Mouse (Mus musculus) hindbrain, postnatal 0 days (tissue): ENCODE data around the gene Ino80e. TPM values are rescaled to one million over a fixed set of nuclear protein-coding genes. Genes with fewer than 3 reads are reported as not detected.

Experiments used
- ATAC-seq: fragments of 200-750 bp; cut with Nextera tagmentation; 2 replicates; pipeline ENCODE4 v1.8.0; 2017; ENCODE audit warnings: mild to moderate bottlenecking, moderate TSS enrichment, moderate library complexity
- DNase-seq: peaks from one replicate; pipeline ENCODE4 v3.0.0-alpha.2; 2015; ENCODE audit warnings: low spot score
- H3K27ac ChIP-seq: fragments of 300-500 bp; sonication (generic); 2 replicates; pipeline ENCODE4 v1.5.1; 2014; ENCODE audit warnings: mild to moderate bottlenecking
- H3K27me3 ChIP-seq: fragments of 300-500 bp; sonication (generic); 2 replicates; pipeline ENCODE4 v1.6.1; 2014; ENCODE audit warnings: low read length, mixed read lengths; ENCODE audit not compliant: insufficient read depth
- H3K36me3 ChIP-seq: fragments of 300-500 bp; sonication (generic); 2 replicates; pipeline ENCODE4 v1.6.1; 2014; ENCODE audit warnings: low read length, mixed read lengths; ENCODE audit not compliant: insufficient read depth
- H3K4me1 ChIP-seq: fragments of 300-500 bp; sonication (generic); 2 replicates; pipeline ENCODE4 v1.6.1; 2014; ENCODE audit warnings: antibody characterized with exemption, low read length, mixed read lengths; ENCODE audit not compliant: insufficient read depth
- H3K4me2 ChIP-seq: fragments of 300-500 bp; sonication (generic); 2 replicates; pipeline ENCODE4 v1.6.1; 2014; ENCODE audit warnings: low read depth, mild to moderate bottlenecking, low read length, moderate library complexity, mixed read lengths
- H3K4me3 ChIP-seq: fragments of 300-500 bp; sonication (generic); 2 replicates; pipeline ENCODE4 v1.5.1; 2014; ENCODE audit warnings: low read length
- H3K9ac ChIP-seq: fragments of 300-500 bp; sonication (generic); replicated peaks from 2 replicates; pipeline ENCODE4 v1.6.1; 2014; ENCODE audit warnings: mild to moderate bottlenecking, low read length, moderate library complexity, mixed read lengths
- H3K9me3 ChIP-seq: fragments of 300-500 bp; sonication (generic); 2 replicates; pipeline ENCODE4 v1.6.1; 2016; ENCODE audit warnings: low read length, mixed read lengths
- CTCF ChIP-seq: IDR thresholded peaks from 2 replicates; pipeline ENCODE4 v1.5.1; 2016; ENCODE audit warnings: antibody characterized with exemption, control low read depth, low read depth
- WGBS: fragments of 180-500 bp; shearing (Covaris S2); extraction: QIAGEN DNeasy Blood & Tissue Kit; methylation state at CpG from one replicate; pipeline ENCODE4 v1.1.7; 2014; 5-methylcytosine and 5-hydroxymethylcytosine counted together
- polyA plus RNA-seq: library from polyadenylated mRNA; unstranded; fragments of >200 nt; fragmentation: Nextera tagmentation; extraction: Ambion mirVana; gene quantifications from 2 replicates; pipeline ENCODE4 v1.2.1, GENCODE M21; 2015
- total RNA-seq: library from RNA; depleted of rRNA; stranded (reverse); fragments of >200 nt; gene quantifications from 2 replicates; pipeline ENCODE4 v1.2.3, GENCODE M21; 2014; rRNA removed

The Ino80e gene
- total and polyA plus RNA-seq, 2 experiments from 2014 or later = 66.9 to 85.5 TPM

DNA sequence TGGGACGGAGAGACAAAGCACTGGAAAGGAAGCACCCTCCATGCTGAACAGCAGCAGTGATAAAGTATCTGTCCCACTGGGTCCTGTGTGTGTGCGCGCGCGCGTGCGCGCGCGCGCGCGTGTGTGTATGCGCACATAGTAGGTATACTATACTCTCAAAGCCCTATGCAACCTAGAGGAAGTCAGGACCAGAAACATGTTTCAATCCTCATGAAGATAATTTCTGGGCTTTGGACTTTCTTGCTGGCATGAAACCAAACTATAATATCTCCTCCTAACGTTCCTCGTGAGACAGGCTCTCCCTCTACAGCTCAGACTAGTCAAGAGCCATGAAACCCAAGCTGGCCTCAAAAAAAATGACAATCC, 61.1 kb downstream of the Ino80e start:
- Histone ChIP-seq H3K4me3 (no peak overlapping the region), H3K36me3 (peaks cover 13% of the 10 kb centered on the region), H3K4me1 (peaks cover 5% of the 10 kb centered on the region), H3K27ac (no peak overlapping the region), H3K9me3 (no peaks in the 10 kb centered on the region), H3K9ac (no peak overlapping the region; the same call in 1 of the 2 replicates), H3K4me2 (no peak overlapping the region), H3K27me3 (no peaks in the 10 kb centered on the region)
- ATAC-seq (no peak), DNase-seq (no peak)
- TF ChIP-seq CTCF = no peak
- WGBS = 98% methylated on average over 16 of the region's 16 CpGs

Other genes starting within 250 kb of the Ino80e start
Only the 30 nearest of the 31 such genes appear.
- 35.1 and 36.3 TPM in 2 replicates for gene Sgf29, start 213.1 kb downstream of the Ino80e start, total RNA-seq
- 47.0 and 49.9 TPM in 2 replicates for gene Sgf29, start 213.1 kb downstream of the Ino80e start, polyA plus RNA-seq
- gene Sult1a1, start 185.9 kb downstream of the Ino80e start, total RNA-seq = 22.1 and 34.8 TPM in 2 replicates
- gene Sult1a1, start 185.9 kb downstream of the Ino80e start, polyA plus RNA-seq = 19.4 and 22.4 TPM in 2 replicates
- gene Bola2, start 167.0 kb downstream of the Ino80e start, total RNA-seq = 67.1 and 122 TPM in 2 replicates
- 164 and 172 TPM in 2 replicates for gene Bola2, start 167.0 kb downstream of the Ino80e start, polyA plus RNA-seq
- gene Slx1b, start 166.6 kb downstream of the Ino80e start, total RNA-seq = 17.0 and 17.6 TPM in 2 replicates
- gene Slx1b, start 166.6 kb downstream of the Ino80e start, polyA plus RNA-seq = 8.6 and 9.3 TPM in 2 replicates
- 113 and 150 TPM in 2 replicates for gene Coro1a, start 154.6 kb downstream of the Ino80e start, total RNA-seq
- gene Coro1a, start 154.6 kb downstream of the Ino80e start, polyA plus RNA-seq = 88.1 and 93.7 TPM in 2 replicates
- 109 and 132 TPM in 2 replicates for gene Mapk3, start 102.8 kb downstream of the Ino80e start, total RNA-seq
- 99.9 and 107 TPM in 2 replicates for gene Mapk3, start 102.8 kb downstream of the Ino80e start, polyA plus RNA-seq
- 0.43 and 3.4 TPM in 2 replicates for gene Gdpd3, start 96.0 kb downstream of the Ino80e start, total RNA-seq
- 0.92 and 0.99 TPM in 2 replicates for gene Gdpd3, start 96.0 kb downstream of the Ino80e start, polyA plus RNA-seq
- gene Ypel3, start 85.4 kb downstream of the Ino80e start, total RNA-seq = 163 and 240 TPM in 2 replicates
- gene Ypel3, start 85.4 kb downstream of the Ino80e start, polyA plus RNA-seq = 239 and 242 TPM in 2 replicates
- gene Tbx6, start 80.9 kb downstream of the Ino80e start, total RNA-seq = 0.16 and 2.1 TPM in 2 replicates
- 0.26 and 0.29 TPM in 2 replicates for gene Tbx6, start 80.9 kb downstream of the Ino80e start, polyA plus RNA-seq
- gene Ppp4c, start 69.9 kb downstream of the Ino80e start, total RNA-seq = 126 and 199 TPM in 2 replicates
- 142 and 143 TPM in 2 replicates for gene Ppp4c, start 69.9 kb downstream of the Ino80e start, polyA plus RNA-seq
- 40.1 and 44.8 TPM in 2 replicates for gene Fam57b, start 64.7 kb downstream of the Ino80e start, total RNA-seq
- gene Fam57b, start 64.7 kb downstream of the Ino80e start, polyA plus RNA-seq = 40.7 and 44.3 TPM in 2 replicates
- gene 4930451I11Rik, start 30.7 kb downstream of the Ino80e start, total RNA-seq = not detected in 2 replicates
- 0.54 TPM in 1 of 2 replicates, not detected in the other for gene 4930451I11Rik, start 30.7 kb downstream of the Ino80e start, polyA plus RNA-seq
- 40.5 and 57.3 TPM in 2 replicates for gene Doc2a, start 15.0 kb downstream of the Ino80e start, total RNA-seq
- gene Doc2a, start 15.0 kb downstream of the Ino80e start, polyA plus RNA-seq = 31.3 and 37.6 TPM in 2 replicates
- 4.3 and 9.4 TPM in 2 replicates for gene Hirip3, start 405 bp downstream of the Ino80e start, total RNA-seq
- 20.6 and 21.1 TPM in 2 replicates for gene Hirip3, start 405 bp downstream of the Ino80e start, polyA plus RNA-seq
- 140 and 143 TPM in 2 replicates for gene Taok2, start 22.3 kb upstream of the Ino80e start, total RNA-seq
- gene Taok2, start 22.3 kb upstream of the Ino80e start, polyA plus RNA-seq = 41.0 and 43.7 TPM in 2 replicates
- 45.9 and 47.0 TPM in 2 replicates for gene Tmem219, start 60.5 kb upstream of the Ino80e start, total RNA-seq
- 35.1 and 39.1 TPM in 2 replicates for gene Tmem219, start 60.5 kb upstream of the Ino80e start, polyA plus RNA-seq
- 113 and 128 TPM in 2 replicates for gene Kctd13, start 66.5 kb upstream of the Ino80e start, total RNA-seq
- 124 and 129 TPM in 2 replicates for gene Kctd13, start 66.5 kb upstream of the Ino80e start, polyA plus RNA-seq
- gene Asphd1, start 87.2 kb upstream of the Ino80e start, total RNA-seq = 35.7 and 58.1 TPM in 2 replicates
- 15.9 and 16.0 TPM in 2 replicates for gene Asphd1, start 87.2 kb upstream of the Ino80e start, polyA plus RNA-seq
- 253 and 282 TPM in 2 replicates for gene Sez6l2, start 88.2 kb upstream of the Ino80e start, total RNA-seq
- 58.8 and 66.5 TPM in 2 replicates for gene Sez6l2, start 88.2 kb upstream of the Ino80e start, polyA plus RNA-seq
- 203 and 240 TPM in 2 replicates for gene Cdipt, start 113.5 kb upstream of the Ino80e start, total RNA-seq
- 146 and 150 TPM in 2 replicates for gene Cdipt, start 113.5 kb upstream of the Ino80e start, polyA plus RNA-seq
- gene Cdiptos, start 113.7 kb upstream of the Ino80e start, total RNA-seq = 0.31 TPM in 1 of 2 replicates, not detected in the other
- gene Cdiptos, start 113.7 kb upstream of the Ino80e start, polyA plus RNA-seq = 0.95 and 1.4 TPM in 2 replicates
- gene Mvp, start 152.2 kb upstream of the Ino80e start, total RNA-seq = 6.5 and 6.9 TPM in 2 replicates
- 5.5 and 5.8 TPM in 2 replicates for gene Mvp, start 152.2 kb upstream of the Ino80e start, polyA plus RNA-seq
- 1.2 TPM in 1 of 2 replicates, not detected in the other for gene Pagr1b, start 154.1 kb upstream of the Ino80e start, total RNA-seq
- gene Pagr1b, start 154.1 kb upstream of the Ino80e start, polyA plus RNA-seq = 0.49 and 1.5 TPM in 2 replicates
- 11.1 and 30.3 TPM in 2 replicates for gene Pagr1a, start 155.0 kb upstream of the Ino80e start, total RNA-seq
- gene Pagr1a, start 155.0 kb upstream of the Ino80e start, polyA plus RNA-seq = 31.2 and 48.6 TPM in 2 replicates
- 7.1 and 40.2 TPM in 2 replicates for gene Gm42742, start 158.7 kb upstream of the Ino80e start, total RNA-seq
- 47.7 and 60.2 TPM in 2 replicates for gene Gm42742, start 158.7 kb upstream of the Ino80e start, polyA plus RNA-seq
- 138 and 144 TPM in 2 replicates for gene Prrt2, start 158.8 kb upstream of the Ino80e start, total RNA-seq
- gene Prrt2, start 158.8 kb upstream of the Ino80e start, polyA plus RNA-seq = 79.0 and 99.9 TPM in 2 replicates
- 222 and 237 TPM in 2 replicates for gene Maz, start 164.7 kb upstream of the Ino80e start, total RNA-seq
- gene Maz, start 164.7 kb upstream of the Ino80e start, polyA plus RNA-seq = 69.3 and 70.5 TPM in 2 replicates
- 8.1 and 9.1 TPM in 2 replicates for gene Kif22, start 180.1 kb upstream of the Ino80e start, total RNA-seq
- gene Kif22, start 180.1 kb upstream of the Ino80e start, polyA plus RNA-seq = 24.5 and 29.3 TPM in 2 replicates
- gene Zg16, start 225.0 kb upstream of the Ino80e start, total RNA-seq = not detected in 2 replicates
- not detected in 2 replicates for gene Zg16, start 225.0 kb upstream of the Ino80e start, polyA plus RNA-seq
- gene AI467606, start 229.0 kb upstream of the Ino80e start, total RNA-seq = 0.68 and 2.3 TPM in 2 replicates
- 1.0 and 1.1 TPM in 2 replicates for gene AI467606, start 229.0 kb upstream of the Ino80e start, polyA plus RNA-seq